8 mouse cellular contexts compared by ENCODE assay signal in genomic region chr2:27413936-27414657, GRCm38 (mm10). TPM values are rescaled to one million over a fixed set of nuclear protein-coding genes. Genes with fewer than 3 reads are reported as not detected.
A peak's percentile ranks its signal among the peaks of the same experiment; 100 is the strongest.
DNase-seq lines count a peak whose midpoint lies in the region; ATAC-seq and TF ChIP-seq lines count a peak whose summit lies in the region.

No protein-coding gene starts in this region.

- H3K9me3 ChIP-seq in lung, postnatal 0 days (ENCODE audit: low read length), result no peaks in the 10 kb centered on the region

- H3K4me1 ChIP-seq in bone marrow, adult 2 months (ENCODE audit: control insufficient read depth, insufficient read depth, low read length), result peaks cover 23% of the 10 kb centered on the region
- peaks cover 61% of the 10 kb centered on the region for H3K4me1 ChIP-seq in lung, postnatal 0 days (ENCODE audit: insufficient read depth, low read depth, low read length)

- no peak overlapping the region for H3K4me3 ChIP-seq in gastrocnemius, adult 2 months
- H3K4me3 ChIP-seq in bone marrow, adult 2 months (replicated peaks; ENCODE audit: control insufficient read depth, low read depth, low read length), result no peak overlapping the region
- H3K4me3 ChIP-seq in lung, postnatal 0 days (ENCODE audit: low read depth, low read length), result no peak overlapping the region

- H3K27me3 ChIP-seq in lung, postnatal 0 days (replicated peaks; ENCODE audit: insufficient read depth, low read length), result no peaks in the 10 kb centered on the region

- no peak overlapping the region for H3K9ac ChIP-seq in lung, postnatal 0 days (replicated peaks; ENCODE audit: low read depth)

- H3K27ac ChIP-seq in gastrocnemius, adult 2 months, result peak overlapping the region; percentile 38; the same call in 1 of the 2 replicates
- peak overlapping the region; percentile 8 for H3K27ac ChIP-seq in bone marrow, adult 2 months (ENCODE audit: control insufficient read depth, insufficient read depth, low read depth, low read length, poor library complexity)
- H3K27ac ChIP-seq in lung, postnatal 0 days (ENCODE audit: low read length), result peak overlapping the region; percentile 66

- TF ChIP-seq EP300 in lung, postnatal 0 days (IDR thresholded peaks at IDR 0.05), result peak; percentile 81

- 0 out of 2 replicates have a peak, but pooled peaks have one; percentile 10 for TF ChIP-seq POLR2A in bone marrow, adult 2 months (IDR thresholded peaks at IDR 0.05; ENCODE audit: borderline replicate concordance, control insufficient read depth, low read depth, low read length)

- 50% methylated on average over 16 of the region's 16 CpGs for WGBS in bone marrow, adult 2 months
- 38% methylated on average over 16 of the region's 16 CpGs for WGBS in lung, postnatal 0 days

- no peaks in the 10 kb centered on the region for H3K36me3 ChIP-seq in lung, postnatal 0 days (ENCODE audit: insufficient read depth, low read length)

- TF ChIP-seq CTCF in gastrocnemius, adult 2 months (IDR thresholded peaks at IDR 0.05), result no peak
- TF ChIP-seq CTCF in bone marrow, adult 2 months (IDR thresholded peaks at IDR 0.05; ENCODE audit: control insufficient read depth, insufficient read depth, low read length), result no peak
- no peak for TF ChIP-seq CTCF in lung, postnatal 0 days (IDR thresholded peaks at IDR 0.05)

- intact Hi-C loops in gastrocnemius, adult 2 months (cut with DNase I), result no loop called here
- intact Hi-C loops in heart, postnatal 10 days (cut with DNase I), result no loop called here

- peak; percentile 89 for ATAC-seq in lung, postnatal 0 days

- peak; percentile 41 for DNase-seq in gastrocnemius, adult 2 months
- no peak for DNase-seq in gastrocnemius, postnatal 4 days (ENCODE audit: low spot score in 2 of 2)
- DNase-seq in heart, postnatal 10 days, result peak; percentile 56 to 62
- DNase-seq in lung, postnatal 0 days (ENCODE audit: low spot score), result peak; percentile 91
- no peak for DNase-seq in ovary, postnatal 36 days (ENCODE audit: low spot score)
- DNase-seq in natural killer cell, adult 2 months (ENCODE audit: low spot score in 2 of 2), result no peak
- DNase-seq in right cerebral cortex, adult 2 months (ENCODE audit: low spot score in 2 of 2), result no peak

- H3K4me2 ChIP-seq in lung, postnatal 0 days (replicated peaks; ENCODE audit: low read depth, low read length), result peak overlapping the region; percentile 27; the same call in 1 of the 2 replicates

RNA-seq across cellular contexts. Expression of gene Vav2, which starts 12.7 kb away (rescaled TPM):
- 1 to 10 TPM; 2.0 to 4.3 TPM for total RNA-seq in gastrocnemius, adult 2 months (2021)
- 10 to 100 TPM; 11.2 to 11.6 TPM for total RNA-seq in gastrocnemius, postnatal 4 days (2021)
- polyA plus RNA-seq in bone marrow, adult 2 months (2011; ENCODE audit: insufficient read depth, insufficient read length, low replicate concordance, missing spikeins), result 11.0 and 18.8 TPM in 2 replicates
- 10 to 100 TPM; 13.1 to 14.4 TPM for total RNA-seq in heart, postnatal 10 days (2021)
- polyA plus RNA-seq in lung, postnatal 0 days (2015; fragmentation: Nextera tagmentation; extraction: Ambion mirVana), result 11.8 and 12.1 TPM in 2 replicates

RNA-seq across cellular contexts. Expression of gene Brd3os, which starts 28.0 kb away (rescaled TPM):
- total RNA-seq in gastrocnemius, adult 2 months (2021), result 1 to 10 TPM in 1 of 2 experiments, under 1 TPM in 1; 0.61 to 1.0 TPM
- 1 to 10 TPM; 1.6 to 2.9 TPM for total RNA-seq in gastrocnemius, postnatal 4 days (2021)
- 0.68 and 1.3 TPM in 2 replicates for polyA plus RNA-seq in bone marrow, adult 2 months (2011; ENCODE audit: insufficient read depth, insufficient read length, low replicate concordance, missing spikeins)
- 1 to 10 TPM; 1.1 to 2.1 TPM for total RNA-seq in heart, postnatal 10 days (2021)
- polyA plus RNA-seq in lung, postnatal 0 days (2015; fragmentation: Nextera tagmentation; extraction: Ambion mirVana), result 3.4 and 3.8 TPM in 2 replicates

Comparison
In these comparisons a context has a peak if more than half of its experiments do, and no peak if none do; other contexts are left out.
1. DNase-seq: peak in gastrocnemius, adult 2 months (single experiment), heart, postnatal 10 days (2 of 2) and lung, postnatal 0 days (single experiment); none in gastrocnemius, postnatal 4 days (0 of 2), ovary, postnatal 36 days (single experiment), natural killer cell, adult 2 months (0 of 2) and right cerebral cortex, adult 2 months (0 of 2).
2. H3K27ac ChIP-seq: peak in every context shown above with its lines; median percentile 66 in lung, postnatal 0 days; 38 in gastrocnemius, adult 2 months; 8 in bone marrow, adult 2 months.